25 mouse cellular contexts compared by ENCODE assay signal in the genomic region with DNA sequence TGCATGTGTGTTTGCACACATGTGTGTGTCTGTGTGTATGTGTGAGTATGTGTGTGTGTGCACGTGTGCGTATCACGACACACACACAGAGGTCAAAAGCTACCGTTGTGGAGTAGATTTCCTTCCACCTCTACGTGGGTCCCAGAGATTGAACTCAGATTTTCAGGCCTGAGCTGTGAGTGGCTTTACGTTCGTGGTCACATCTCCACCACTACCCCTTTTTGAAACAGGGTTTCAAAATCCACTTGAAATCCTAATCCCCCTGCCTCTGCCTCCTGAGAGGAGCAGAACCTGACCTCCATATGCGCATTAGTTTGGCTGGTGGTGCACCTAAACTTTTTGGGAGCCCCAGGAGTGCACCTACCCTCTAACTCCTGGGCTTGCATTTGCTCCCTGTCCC.
"Had no signal": no experiment of that assay in that cellular context is flagged by ENCODE, and none has a peak within 500 bp of the region (broad histone marks: within the 10 kb centered on the region; RNA-seq: fewer than 3 reads in every experiment).

No protein-coding gene starts in this region.

- H3K9ac ChIP-seq: heart, embryonic 12.5 days; hindbrain, embryonic 13.5 days; hindbrain, embryonic 15.5 days; intestine, embryonic 15.5 days; kidney, embryonic 15.5 days; limb, embryonic 13.5 days; limb, embryonic 15.5 days; liver, embryonic 14.5 days had no signal

- H3K36me3 ChIP-seq: heart, embryonic 12.5 days; hindbrain, embryonic 13.5 days; hindbrain, embryonic 15.5 days; intestine, embryonic 15.5 days; kidney, embryonic 15.5 days; limb, embryonic 13.5 days; limb, embryonic 15.5 days had no signal

- H3K4me3 ChIP-seq: gastrocnemius, adult 2 months; heart, adult 2 months; heart, embryonic 12.5 days; hindbrain, embryonic 13.5 days; hindbrain, embryonic 15.5 days; intestine, embryonic 15.5 days; kidney, embryonic 15.5 days; limb, embryonic 13.5 days; limb, embryonic 15.5 days had no signal

- ATAC-seq: inflammation-experienced regulatory T-cells, adult 6 months; intestine, embryonic 15.5 days; intestine, postnatal 0 days had no signal

- H3K27ac ChIP-seq: gastrocnemius, adult 2 months; heart, adult 2 months; hindbrain, embryonic 13.5 days; hindbrain, embryonic 15.5 days; intestine, embryonic 15.5 days; kidney, embryonic 15.5 days; kidney, postnatal 0 days; limb, embryonic 13.5 days; limb, embryonic 15.5 days; liver, embryonic 14.5 days had no signal

- H3K27me3 ChIP-seq: heart, embryonic 12.5 days; hindbrain, embryonic 13.5 days; hindbrain, embryonic 15.5 days; intestine, embryonic 15.5 days; kidney, embryonic 15.5 days; limb, embryonic 13.5 days; limb, embryonic 15.5 days had no signal

- H3K4me2 ChIP-seq: heart, embryonic 12.5 days; hindbrain, embryonic 13.5 days; hindbrain, embryonic 15.5 days; intestine, embryonic 15.5 days; kidney, embryonic 15.5 days; limb, embryonic 13.5 days; limb, embryonic 15.5 days had no signal

- H3K9me3 ChIP-seq: heart, embryonic 12.5 days; hindbrain, embryonic 13.5 days; hindbrain, embryonic 15.5 days; intestine, embryonic 15.5 days; kidney, embryonic 15.5 days; limb, embryonic 13.5 days; limb, embryonic 15.5 days had no signal

- DNase-seq: gastrocnemius, adult 2 months; gastrocnemius, postnatal 10 days; gastrocnemius, postnatal 25 days; heart, adult 11 months; heart, adult 2 months; heart, postnatal 10 days; heart, postnatal 36 days; kidney, adult 18-20 months; kidney, adult 8-10 months; kidney, postnatal 14 days; kidney, postnatal 36 days; layer of hippocampus, adult 9-11 months; layer of hippocampus, postnatal 36 days; left cerebral cortex, postnatal 4 days had no signal
